Mouse (Mus musculus) monocyte, adult 2 months (primary cell): Measurements from ENCODE around the gene Mbtps1.

Experiments used
- DNase-seq, 2 experiments: peaks; one replicate each; pipeline ENCODE4 v3.0.0; 2022; ENCODE audit warnings: low spot score in 2 of 2, low read depth in 1 of 2

The Mbtps1 gene

GRCm38 (mm10) chr8:119558603-119559401, at the start of gene Mbtps1:
TSS of gene Mbtps1 (minus strand) at chr8:119558735.
- DNase-seq, result peak; percentile 90 to 99

- DNase-seq, result no peak
These were observed 47.7 kb upstream of the Mbtps1 start for GRCm38 (mm10) chr8:119606224-119606623.

- peak; percentile 62 to 85 for DNase-seq
These were observed 46.5 kb upstream of the Mbtps1 start, which contains the start of gene Taf1c for GRCm38 (mm10) chr8:119604996-119605395. TSS of gene Taf1c (minus strand) at chr8:119605222.

- no peak for DNase-seq
These were observed 45.9 kb upstream of the Mbtps1 start for GRCm38 (mm10) chr8:119604398-119604803.

DNA sequence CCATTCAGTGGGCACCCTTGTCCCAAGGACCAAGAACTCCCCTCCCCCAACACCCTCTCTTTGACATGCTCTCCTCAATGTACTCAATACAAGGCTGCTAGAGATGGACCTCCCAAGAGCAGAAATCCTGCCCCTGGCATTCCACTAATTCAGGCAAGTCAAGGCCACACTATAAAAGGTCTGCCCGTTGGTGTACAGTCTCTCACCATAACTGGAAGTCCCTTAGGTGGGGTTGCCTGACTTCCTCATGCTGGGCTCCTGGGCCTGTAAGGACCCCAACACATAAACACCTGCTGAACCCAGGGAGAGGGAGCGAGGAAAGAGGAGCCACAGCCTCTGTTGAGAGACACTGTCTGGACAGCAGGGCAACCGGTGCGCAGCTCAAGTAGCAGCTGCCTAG, 45.2 kb upstream of the Mbtps1 start:
- no peak for DNase-seq

- no peak for DNase-seq
These were observed 32.9 kb upstream of the Mbtps1 start for GRCm38 (mm10) chr8:119591456-119591855.

GRCm38 (mm10) chr8:119590348-119590747, 31.8 kb upstream of the Mbtps1 start:
- no peak for DNase-seq

DNA sequence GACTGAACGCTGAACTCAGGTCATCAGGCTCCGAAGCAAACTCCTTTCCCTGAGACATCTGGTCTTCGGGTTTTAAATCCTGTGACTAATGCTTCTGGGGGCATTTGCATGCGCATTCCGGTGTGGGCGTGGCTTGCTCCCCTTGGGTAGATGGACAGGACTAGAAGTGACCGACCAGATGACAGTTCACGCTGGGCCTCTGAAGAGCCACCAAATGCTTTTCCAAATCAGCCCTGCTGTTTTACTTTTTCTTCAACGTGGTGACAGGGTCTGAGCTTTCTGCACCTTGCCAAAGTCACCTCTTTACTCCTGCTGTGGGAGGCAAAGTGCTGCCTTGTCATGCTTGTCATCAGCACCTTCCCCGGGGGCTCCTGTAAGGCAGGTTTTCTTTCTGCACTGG, 30.3 kb upstream of the Mbtps1 start:
- no peak for DNase-seq

GRCm38 (mm10) chr8:119588321-119588720, 29.8 kb upstream of the Mbtps1 start:
- no peak for DNase-seq

DNA sequence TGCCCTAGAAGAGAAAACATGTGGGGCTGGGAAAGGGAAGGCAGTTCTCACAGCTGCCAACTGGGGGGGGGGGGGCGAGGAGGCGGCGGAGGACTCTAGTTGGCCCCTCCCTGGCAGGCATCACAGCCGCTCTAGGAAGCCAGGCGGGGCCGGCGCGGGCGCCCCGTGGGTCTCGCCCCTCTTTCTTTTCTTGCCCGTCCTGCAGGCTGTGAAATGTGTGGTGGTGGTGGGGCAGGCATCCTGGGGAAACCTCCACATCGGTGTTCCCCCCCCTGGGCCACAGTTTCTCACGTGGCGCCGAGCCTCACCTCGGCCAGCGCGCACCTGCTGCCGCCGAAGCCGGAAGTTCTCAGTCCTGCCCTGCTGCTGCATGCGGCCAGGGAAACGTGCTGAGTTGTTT, 27.4 kb upstream of the Mbtps1 start:
- DNase-seq, result no peak

DNA sequence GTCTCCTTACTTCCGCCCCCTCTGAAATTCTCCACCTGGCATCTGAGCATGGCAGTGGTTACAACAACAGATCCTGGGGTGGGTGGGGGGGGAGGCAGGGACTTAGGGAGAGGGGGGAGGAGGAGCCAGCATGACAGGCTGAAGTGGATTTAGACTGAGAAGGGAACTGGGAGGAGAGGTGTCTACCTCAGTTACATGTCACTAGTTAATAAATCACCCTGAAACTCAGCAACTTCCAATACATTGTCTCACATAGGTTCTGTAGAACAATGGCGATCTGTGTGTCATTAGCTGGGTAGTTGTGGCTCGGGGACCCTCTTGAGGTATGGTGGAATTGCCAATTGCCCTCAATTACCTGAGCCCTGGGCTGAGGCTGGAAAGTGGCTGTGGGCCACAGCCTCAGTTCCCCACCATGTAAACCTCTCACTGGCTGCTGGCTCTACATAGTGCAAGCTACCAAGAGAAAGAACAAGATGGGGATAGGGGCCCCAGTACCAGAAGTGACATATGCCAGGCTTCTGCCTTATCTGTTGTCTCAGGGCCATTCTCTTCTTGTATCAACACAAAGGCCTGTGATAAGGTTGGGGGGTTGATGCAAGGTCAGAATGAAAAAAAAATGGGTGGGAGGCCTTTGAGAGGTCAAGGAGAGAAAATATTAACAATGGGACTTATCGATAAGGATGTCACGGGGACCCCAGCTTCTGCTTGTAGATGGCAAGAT, 22.1 kb upstream of the Mbtps1 start:
- DNase-seq, result no peak

DNA sequence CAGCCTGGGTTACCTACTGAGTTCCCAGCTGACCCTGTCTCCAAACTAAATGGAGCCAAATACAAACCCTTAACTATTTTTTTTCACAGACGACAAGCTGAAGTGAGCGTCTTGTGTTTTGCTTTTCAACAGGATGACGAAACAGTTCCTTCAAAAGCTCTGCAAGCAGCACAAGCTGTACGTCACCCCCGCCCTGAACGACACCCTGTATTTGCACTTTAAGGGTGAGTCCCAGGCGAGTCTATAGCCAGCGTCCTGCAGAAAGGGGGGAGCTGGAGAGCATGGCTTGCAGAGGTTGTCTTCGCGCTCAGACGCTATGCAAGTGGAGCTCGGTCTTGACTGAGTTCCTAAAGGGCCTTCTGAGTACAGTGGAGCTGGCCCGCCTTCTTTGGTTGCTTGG, 20.6 kb upstream of the Mbtps1 start:
- no peak for DNase-seq

DNA sequence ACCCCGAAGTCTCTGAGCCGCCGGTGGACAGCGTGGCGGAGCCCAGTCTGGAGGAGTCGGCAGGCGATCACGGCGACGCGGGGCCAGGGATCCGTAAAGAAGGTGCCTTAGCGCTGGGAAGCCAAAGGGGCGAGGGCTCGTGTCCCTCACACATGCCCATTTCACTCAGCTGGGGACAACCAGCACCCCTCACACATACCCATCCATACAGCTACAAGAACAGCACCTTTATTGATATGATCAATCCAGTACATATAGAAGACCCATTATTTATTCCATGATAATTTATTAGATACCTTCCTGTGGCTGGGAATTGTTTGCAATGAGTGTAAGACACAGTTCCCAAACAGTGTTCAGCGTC, 16.8 kb upstream of the Mbtps1 start:
- DNase-seq, result no peak

- peak; percentile 79 to 92 for DNase-seq
These were observed 16.2 kb upstream of the Mbtps1 start, which contains the start of the genes Hsdl1 and Dnaaf1 for GRCm38 (mm10) chr8:119574437-119575365. TSS of gene Hsdl1 (minus strand) at chr8:119575183. TSS of gene Dnaaf1 (plus strand) at chr8:119575235.

DNA sequence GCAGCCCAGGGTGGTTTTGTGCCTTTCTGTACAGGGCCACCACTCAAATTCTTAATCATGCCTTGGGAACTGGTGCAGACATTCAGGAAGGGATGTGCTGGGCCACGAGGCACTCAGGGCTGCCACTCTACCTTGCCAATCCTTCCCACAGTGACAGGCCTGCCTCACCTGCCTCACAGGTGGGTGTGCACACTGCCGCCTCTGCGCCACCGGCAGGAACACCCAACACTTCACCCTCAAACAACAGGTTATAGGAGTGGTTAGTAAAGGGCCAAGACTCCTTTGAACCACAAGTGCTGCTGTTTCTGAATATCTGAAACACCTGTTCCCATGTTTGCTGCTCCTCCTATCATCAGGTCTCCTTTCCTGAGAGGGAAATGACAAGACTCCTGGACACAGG, 13.9 kb upstream of the Mbtps1 start:
- no peak for DNase-seq

DNA sequence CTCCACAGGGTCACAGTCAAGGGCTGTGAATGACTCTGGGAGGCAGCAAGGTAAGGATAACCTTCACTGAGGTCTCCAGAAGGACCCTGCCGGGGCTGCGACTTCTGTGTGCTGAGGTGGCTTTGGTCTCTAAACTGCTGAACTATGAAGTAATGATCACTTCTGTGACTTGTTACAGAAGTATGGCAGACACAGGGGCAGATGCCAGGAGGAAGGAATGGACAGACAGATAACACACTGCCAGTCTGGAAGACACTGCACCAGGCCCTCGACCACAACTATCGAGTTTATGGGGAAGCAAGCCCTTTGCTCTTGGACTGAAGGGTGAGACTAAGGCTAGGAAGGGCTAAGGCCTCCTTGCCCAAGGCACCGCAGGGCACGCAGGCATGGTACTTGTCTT, 12.6 kb upstream of the Mbtps1 start:
- no peak for DNase-seq

DNA sequence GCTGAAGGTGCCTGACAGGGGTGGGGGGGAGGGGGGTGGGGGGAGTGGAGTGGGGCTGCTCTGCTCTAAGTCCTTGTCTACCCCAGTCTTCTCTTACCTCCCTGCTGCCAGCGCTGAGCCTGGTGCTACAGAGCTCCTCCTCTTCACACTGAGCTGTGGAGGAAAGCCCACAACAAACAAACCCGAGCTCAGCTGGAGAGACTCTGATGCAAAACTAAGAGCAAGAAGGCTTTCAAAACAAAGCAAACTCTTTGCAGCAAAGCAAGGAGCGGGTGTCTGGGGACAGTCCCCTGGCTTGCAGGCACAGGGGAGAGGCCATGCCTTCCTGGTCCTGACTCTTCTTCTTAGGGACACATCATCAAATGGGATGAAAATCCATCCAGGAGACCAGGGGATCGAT, 11.3 kb upstream of the Mbtps1 start:
- DNase-seq, result no peak

DNA sequence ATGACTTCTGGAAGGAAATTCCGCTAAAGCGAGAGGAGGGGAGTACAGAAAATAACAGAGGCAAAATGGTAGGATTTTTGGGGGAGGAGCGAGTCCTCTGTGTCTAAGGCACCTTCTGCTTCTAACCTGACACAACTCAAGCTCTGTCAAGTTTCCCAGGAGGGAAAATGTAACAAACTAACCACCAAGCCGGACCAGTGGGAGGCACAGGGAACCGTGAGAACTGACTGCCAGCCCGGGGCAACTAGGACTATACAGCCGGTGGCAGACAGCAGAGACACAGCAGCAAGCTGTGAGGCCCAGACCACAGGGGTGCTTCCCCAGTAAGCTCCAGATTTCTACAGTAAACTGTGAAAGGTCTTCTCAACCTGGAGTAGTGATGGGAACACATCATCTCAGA, 10.4 kb upstream of the Mbtps1 start:
- DNase-seq, result no peak

DNA sequence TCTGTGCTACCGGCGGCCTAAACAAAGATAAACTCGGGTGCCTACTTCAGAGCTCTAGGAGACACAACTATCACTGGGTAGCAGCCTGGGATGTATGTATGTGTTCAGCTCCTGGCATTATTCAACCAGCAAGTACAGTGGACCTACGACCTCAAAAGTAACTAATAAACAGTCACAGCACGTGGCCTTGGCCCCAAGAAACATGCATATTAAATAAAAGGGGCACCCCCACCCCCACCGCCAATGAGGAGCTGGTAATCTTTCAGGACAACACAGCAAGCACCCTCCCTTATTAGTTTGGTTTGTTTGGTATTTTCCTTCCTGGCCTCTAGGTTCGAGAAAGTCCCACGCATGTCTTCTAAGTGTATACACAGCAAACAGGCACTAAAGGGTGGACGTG, 9.7 kb upstream of the Mbtps1 start:
- no peak for DNase-seq

DNA sequence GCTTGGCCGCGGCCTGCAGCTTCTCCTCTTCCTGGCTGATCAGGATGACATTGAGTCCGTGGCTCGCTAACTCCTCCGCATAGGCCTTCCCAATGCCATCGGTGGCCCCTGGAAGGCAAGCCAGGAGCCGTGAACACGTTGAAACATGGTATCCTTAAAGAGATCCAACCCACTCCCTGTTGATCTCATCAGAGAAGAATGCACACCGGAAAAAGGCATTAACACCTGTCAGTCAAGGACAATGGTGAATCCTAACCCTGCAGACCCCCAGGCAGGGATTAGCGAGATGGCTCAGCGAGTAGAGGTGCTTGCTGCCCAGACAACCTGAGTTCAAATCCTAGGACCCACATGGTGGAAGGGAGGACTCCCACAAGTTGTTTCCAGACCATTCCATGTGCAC, 7.8 kb upstream of the Mbtps1 start:
- DNase-seq, result no peak

DNA sequence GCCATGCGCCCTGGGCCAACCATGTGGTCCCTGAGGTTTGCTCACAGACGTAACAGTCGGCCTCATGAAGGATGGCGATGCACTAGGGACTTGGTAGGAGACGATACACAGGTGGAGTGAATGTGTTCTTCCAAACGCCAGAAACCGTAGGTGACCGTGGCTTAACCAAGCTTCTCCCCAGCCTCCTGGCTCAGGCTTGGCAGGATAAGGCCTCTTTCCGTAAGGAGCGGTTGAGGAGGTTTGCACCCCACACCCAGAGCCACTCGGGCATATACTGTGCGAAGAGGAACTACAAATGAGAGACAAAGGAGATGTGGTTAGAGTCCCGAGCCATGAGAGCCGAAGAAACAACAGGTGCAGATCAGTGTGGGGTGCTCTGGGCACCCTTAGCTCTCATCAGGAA, 5.3 kb upstream of the Mbtps1 start:
- no peak for DNase-seq

- no peak for DNase-seq
These were observed 826 bp upstream of the Mbtps1 start for GRCm38 (mm10) chr8:119559402-119559720.
